Mouse (Mus musculus) liver, embryonic 13.5 days (tissue): ENCODE results near the gene Knop1. TPM values are rescaled to one million over a fixed set of nuclear protein-coding genes. Genes with fewer than 3 reads are reported as not detected.

Source experiments
- ATAC-seq: fragments of 200-750 bp; cut with Nextera tagmentation; 2 replicates; pipeline ENCODE4 v1.8.0; 2017; ENCODE audit warnings: low read depth, mild to moderate bottlenecking, moderate number of reproducible peaks, moderate library complexity
- DNase-seq: peaks from one replicate; pipeline ENCODE4 v3.0.0; 2022
- H3K27ac ChIP-seq: fragments of 300-500 bp; sonication (generic); 2 replicates; pipeline ENCODE4 v1.5.1; 2015; ENCODE audit warnings: moderate library complexity, mild to moderate bottlenecking, inconsistent platforms
- H3K27me3 ChIP-seq: fragments of 300-500 bp; sonication (generic); 2 replicates; pipeline ENCODE4 v1.6.1; 2015; ENCODE audit warnings: mild to moderate bottlenecking, inconsistent platforms
- H3K36me3 ChIP-seq: fragments of 300-500 bp; sonication (generic); 2 replicates; pipeline ENCODE4 v1.6.1; 2015; ENCODE audit warnings: mild to moderate bottlenecking, inconsistent platforms
- H3K4me1 ChIP-seq: fragments of 300-500 bp; sonication (generic); replicated peaks from 2 replicates; pipeline ENCODE4 v1.6.1; 2015; ENCODE audit warnings: inconsistent platforms
- H3K4me2 ChIP-seq: fragments of 300-500 bp; sonication (generic); 2 replicates; pipeline ENCODE4 v1.6.1; 2015; ENCODE audit warnings: inconsistent platforms, mild to moderate bottlenecking, moderate library complexity
- H3K4me3 ChIP-seq: fragments of 300-500 bp; sonication (generic); replicated peaks from 2 replicates; pipeline ENCODE4 v1.5.1; 2015; ENCODE audit warnings: mild to moderate bottlenecking, inconsistent platforms
- H3K9ac ChIP-seq: fragments of 300-500 bp; sonication (generic); 2 replicates; pipeline ENCODE4 v1.6.1; 2015; ENCODE audit warnings: mild to moderate bottlenecking, inconsistent platforms
- H3K9me3 ChIP-seq: fragments of 300-500 bp; sonication (generic); replicated peaks from 2 replicates; pipeline ENCODE4 v1.6.1; 2016; ENCODE audit warnings: inconsistent platforms
- WGBS: fragments of 180-500 bp; shearing (Covaris S2); methylation state at CpG from one replicate; pipeline ENCODE4 v1.1.7; 2015; ENCODE audit not compliant: insufficient replicate concordance; 5-methylcytosine and 5-hydroxymethylcytosine counted together
- polyA plus RNA-seq: library from polyadenylated mRNA; unstranded; fragments of >200 nt; fragmentation: Nextera tagmentation; extraction: Ambion mirVana; gene quantifications from 2 replicates; pipeline ENCODE4 v1.2.1, GENCODE M21; 2015

Knop1 gene
- polyA plus RNA-seq, 1 experiment from 2014 or later = 52.5 TPM

DNA sequence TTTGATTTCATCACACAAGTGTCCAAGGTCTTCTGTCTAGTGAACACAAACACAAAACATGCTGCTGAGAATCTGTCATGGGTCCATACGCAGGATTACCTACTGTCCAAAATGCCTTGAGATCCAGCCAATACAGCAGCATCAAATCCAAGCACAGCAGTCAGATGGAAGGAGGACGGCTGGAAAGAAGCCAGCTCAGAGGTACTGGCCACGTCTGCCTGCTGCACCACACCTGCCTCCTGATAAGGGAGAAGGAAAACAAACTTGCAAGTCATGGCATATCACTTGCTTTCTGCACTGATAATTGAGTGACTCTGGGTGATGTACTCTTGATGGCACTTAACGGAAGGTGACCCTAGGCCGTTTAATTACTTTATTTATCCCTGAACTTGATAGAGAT is 10.9 kb downstream of the Knop1 start:
- H3K4me3 ChIP-seq = no peak overlapping the region
- no peak overlapping the region for H3K4me2 ChIP-seq
- ATAC-seq = no peak
- no peaks in the 10 kb centered on the region for H3K9me3 ChIP-seq
- no peak overlapping the region for H3K9ac ChIP-seq
- H3K27me3 ChIP-seq = no peaks in the 10 kb centered on the region
- peaks cover 11% of the 10 kb centered on the region; the same call in 1 of the 2 replicates for H3K4me1 ChIP-seq
- no peak overlapping the region for H3K27ac ChIP-seq
- no peak for DNase-seq
- H3K36me3 ChIP-seq = peaks cover 95% of the 10 kb centered on the region
- WGBS = 52% methylated on average over 5 of the region's 5 CpGs

DNA sequence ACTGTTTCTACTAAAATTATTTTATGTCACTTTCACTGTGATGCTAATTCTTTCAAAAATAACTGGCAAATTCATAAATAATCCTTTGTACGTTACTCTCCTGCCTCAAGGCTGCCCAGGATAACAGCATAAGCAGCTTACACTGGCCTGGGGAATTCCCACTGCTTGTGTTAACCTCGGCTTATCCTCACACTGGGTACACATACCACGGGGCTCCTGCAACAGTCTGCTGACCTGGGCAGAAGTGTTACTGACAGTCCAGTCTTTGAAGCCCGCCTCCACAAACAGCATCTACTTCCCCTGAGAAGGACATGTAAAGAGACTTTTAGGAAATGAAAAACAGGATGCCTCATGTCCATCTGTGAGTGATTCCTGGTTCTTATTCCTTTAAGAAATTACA is 13.1 kb downstream of the Knop1 start:
- H3K9me3 ChIP-seq = no peaks in the 10 kb centered on the region
- ATAC-seq = no peak
- peaks cover 84% of the 10 kb centered on the region for H3K36me3 ChIP-seq
- 68% methylated on average over 4 of the region's 4 CpGs for WGBS
- no peaks in the 10 kb centered on the region for H3K27me3 ChIP-seq
- H3K27ac ChIP-seq = no peak overlapping the region
- H3K9ac ChIP-seq = no peak overlapping the region
- no peak overlapping the region for H3K4me2 ChIP-seq
- no peak for DNase-seq
- H3K4me1 ChIP-seq = peaks cover 3% of the 10 kb centered on the region; the same call in 1 of the 2 replicates
- no peak overlapping the region for H3K4me3 ChIP-seq

- WGBS = 35% methylated on average over 1 of the region's 1 CpGs
- no peak overlapping the region for H3K4me3 ChIP-seq
- no peak overlapping the region for H3K4me2 ChIP-seq
- no peaks in the 10 kb centered on the region for H3K9me3 ChIP-seq
- ATAC-seq = no peak
- no peak overlapping the region for H3K9ac ChIP-seq
- peaks cover 84% of the 10 kb centered on the region for H3K36me3 ChIP-seq
- H3K27me3 ChIP-seq = no peaks in the 10 kb centered on the region
- no peak for DNase-seq
- H3K27ac ChIP-seq = no peak overlapping the region
- H3K4me1 ChIP-seq = peaks cover 3% of the 10 kb centered on the region; the same call in 1 of the 2 replicates
Measured at GRCm38 (mm10) chr7:118841796-118842195, 14.3 kb downstream of the Knop1 start.

GRCm38 (mm10) chr7:118841030-118841745 is 14.9 kb downstream of the Knop1 start:
- DNase-seq (no peak), ATAC-seq (no peak)
- no peak overlapping the region for H3K4me3 ChIP-seq
- no peak overlapping the region for H3K27ac ChIP-seq
- no peaks in the 10 kb centered on the region for H3K27me3 ChIP-seq
- H3K9me3 ChIP-seq = no peaks in the 10 kb centered on the region
- H3K9ac ChIP-seq = no peak overlapping the region
- H3K36me3 ChIP-seq = peaks cover 84% of the 10 kb centered on the region
- H3K4me1 ChIP-seq = peaks cover 5% of the 10 kb centered on the region; the same call in 1 of the 2 replicates
- WGBS = 78% methylated on average over 8 of the region's 8 CpGs
- no peak overlapping the region for H3K4me2 ChIP-seq

DNA sequence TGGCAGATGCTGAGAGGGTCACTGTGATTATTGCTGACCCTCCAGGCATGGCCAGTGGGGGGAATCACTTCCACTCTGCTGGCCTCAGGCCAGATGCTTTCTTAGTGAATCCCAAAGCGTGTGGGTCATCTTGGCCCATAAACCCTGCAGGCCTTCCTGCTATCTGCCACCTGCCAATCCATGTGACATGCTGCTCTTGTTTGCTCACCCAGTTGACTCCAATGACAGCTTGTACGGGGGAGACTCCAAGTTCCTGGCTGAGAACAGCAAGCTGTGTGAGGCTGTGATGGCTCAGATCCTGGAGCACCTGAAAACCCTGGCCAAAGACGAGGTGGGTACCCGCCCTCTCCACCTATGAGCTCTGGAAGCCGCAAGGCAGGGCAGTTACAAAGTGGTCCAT is 18.2 kb downstream of the Knop1 start:
- DNase-seq (no peak), ATAC-seq (no peak)
- Histone ChIP-seq H3K36me3 (peaks cover 75% of the 10 kb centered on the region), H3K27ac (no peak overlapping the region), H3K9me3 (no peaks in the 10 kb centered on the region), H3K4me1 (0 out of 2 replicates have a peak, but pooled peaks cover 4% of the 10 kb centered on the region), H3K4me2 (no peak overlapping the region), H3K27me3 (no peaks in the 10 kb centered on the region), H3K9ac (no peak overlapping the region), H3K4me3 (no peak overlapping the region)
- 74% methylated on average over 5 of the region's 5 CpGs for WGBS

DNA sequence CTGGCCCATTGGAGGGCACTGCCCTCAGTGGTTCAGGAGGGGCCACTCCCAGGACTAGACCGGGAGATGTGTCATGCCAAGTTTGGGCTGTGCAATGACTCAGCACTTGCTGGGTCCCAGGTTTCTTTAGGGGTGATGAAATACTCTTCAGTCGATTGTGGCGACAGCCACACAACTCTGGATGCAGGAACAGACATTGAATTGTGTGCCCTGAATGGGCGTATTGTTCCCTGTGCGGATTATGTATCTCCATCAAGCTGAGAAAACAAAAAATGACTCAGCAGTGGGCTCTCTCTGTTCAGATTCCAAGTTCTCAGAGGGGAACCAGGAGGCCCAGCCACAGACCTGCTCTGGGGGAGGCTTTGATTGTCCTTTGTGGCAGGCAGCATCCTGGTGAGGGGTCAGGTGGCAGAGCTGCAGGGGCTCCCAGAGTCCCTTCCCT is 28.1 kb downstream of the Knop1 start:
- WGBS = 60% methylated on average over 5 of the region's 5 CpGs
- no peak overlapping the region for H3K4me3 ChIP-seq
- ATAC-seq (peak; percentile 66), DNase-seq (no peak)
- H3K9ac ChIP-seq = no peak overlapping the region
- H3K27ac ChIP-seq = no peak overlapping the region
- H3K4me1 ChIP-seq = peaks cover 8% of the 10 kb centered on the region
- H3K4me2 ChIP-seq = no peak overlapping the region
- peaks cover 36% of the 10 kb centered on the region; the same call in 1 of the 2 replicates for H3K36me3 ChIP-seq
- no peaks in the 10 kb centered on the region for H3K27me3 ChIP-seq
- no peaks in the 10 kb centered on the region for H3K9me3 ChIP-seq

DNA sequence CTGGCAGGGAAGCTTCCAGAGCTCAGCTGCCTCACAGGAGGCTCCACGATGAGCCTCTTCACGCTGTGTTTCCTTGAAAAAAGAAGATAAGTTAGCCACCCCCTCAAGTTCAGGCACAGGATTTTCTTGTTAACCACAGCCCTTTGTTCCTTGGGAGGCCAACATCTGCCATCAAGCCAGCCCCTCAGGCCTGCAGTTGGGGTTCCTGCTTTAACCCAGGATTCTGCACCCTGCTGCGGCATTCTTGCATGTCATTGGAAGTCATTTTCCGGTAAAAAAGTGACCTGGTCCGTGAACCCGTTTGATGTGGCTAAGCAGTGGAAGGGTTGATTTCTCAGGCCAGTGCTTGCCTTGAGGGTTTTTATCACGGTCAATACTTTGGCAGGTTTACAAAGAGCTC is 31.6 kb downstream of the Knop1 start:
- Histone ChIP-seq H3K4me3 (no peak overlapping the region), H3K36me3 (peaks cover 40% of the 10 kb centered on the region; the same call in 1 of the 2 replicates), H3K27ac (no peak overlapping the region), H3K9me3 (no peaks in the 10 kb centered on the region), H3K4me1 (peaks cover 8% of the 10 kb centered on the region), H3K4me2 (no peak overlapping the region), H3K27me3 (no peaks in the 10 kb centered on the region), H3K9ac (no peak overlapping the region)
- no peak for DNase-seq
- WGBS = 71% methylated on average over 7 of the region's 7 CpGs
- ATAC-seq = no peak

DNA sequence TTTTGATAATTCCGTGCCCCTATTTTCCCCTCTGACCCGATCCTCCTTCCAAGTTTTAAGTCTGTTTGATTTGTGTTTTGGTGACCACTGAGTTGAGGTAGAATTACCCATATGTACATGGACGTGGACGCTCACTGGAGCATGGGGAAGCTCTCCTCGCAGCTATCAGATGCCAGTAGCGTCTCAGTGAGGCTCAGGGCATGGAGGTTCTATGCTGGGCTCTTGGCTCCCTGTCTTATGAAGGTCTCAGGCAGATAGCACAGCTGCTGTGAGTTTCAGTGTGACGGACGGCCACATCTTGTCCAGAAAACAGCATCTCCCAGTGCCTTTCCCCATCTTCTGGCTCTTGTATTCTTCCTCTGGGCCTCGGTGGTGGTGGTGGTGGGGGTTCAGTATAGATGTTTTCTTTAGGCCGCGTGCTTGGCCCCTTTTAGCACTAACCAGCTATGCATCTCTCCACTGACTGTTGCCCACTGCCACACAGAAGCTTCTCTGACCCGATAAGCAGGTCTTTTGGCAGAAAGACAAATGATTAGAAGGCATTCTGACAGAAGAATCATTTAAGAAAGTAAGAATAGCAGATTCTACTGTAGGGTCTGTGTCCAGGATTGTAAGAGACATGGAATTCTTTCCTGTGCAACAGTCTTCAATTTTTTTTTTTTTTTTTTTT is 34.0 kb downstream of the Knop1 start:
- Histone ChIP-seq H3K9ac (no peak overlapping the region), H3K4me3 (no peak overlapping the region), H3K27me3 (no peaks in the 10 kb centered on the region), H3K36me3 (peaks cover 37% of the 10 kb centered on the region; the same call in 1 of the 2 replicates), H3K4me1 (no peaks in the 10 kb centered on the region), H3K9me3 (no peaks in the 10 kb centered on the region), H3K4me2 (no peak overlapping the region), H3K27ac (no peak overlapping the region)
- WGBS = 76% methylated on average over 12 of the region's 12 CpGs
- no peak for DNase-seq
- no peak for ATAC-seq

GRCm38 (mm10) chr7:118821356-118821755 is 34.7 kb downstream of the Knop1 start:
- no peak overlapping the region for H3K9ac ChIP-seq
- H3K36me3 ChIP-seq = peaks cover 36% of the 10 kb centered on the region; the same call in 1 of the 2 replicates
- no peak overlapping the region for H3K27ac ChIP-seq
- H3K4me3 ChIP-seq = no peak overlapping the region
- no peak for DNase-seq
- no peaks in the 10 kb centered on the region for H3K9me3 ChIP-seq
- H3K4me2 ChIP-seq = no peak overlapping the region
- WGBS = 61% methylated on average over 7 of the region's 7 CpGs
- no peaks in the 10 kb centered on the region for H3K4me1 ChIP-seq
- ATAC-seq = no peak
- H3K27me3 ChIP-seq = no peaks in the 10 kb centered on the region

DNA sequence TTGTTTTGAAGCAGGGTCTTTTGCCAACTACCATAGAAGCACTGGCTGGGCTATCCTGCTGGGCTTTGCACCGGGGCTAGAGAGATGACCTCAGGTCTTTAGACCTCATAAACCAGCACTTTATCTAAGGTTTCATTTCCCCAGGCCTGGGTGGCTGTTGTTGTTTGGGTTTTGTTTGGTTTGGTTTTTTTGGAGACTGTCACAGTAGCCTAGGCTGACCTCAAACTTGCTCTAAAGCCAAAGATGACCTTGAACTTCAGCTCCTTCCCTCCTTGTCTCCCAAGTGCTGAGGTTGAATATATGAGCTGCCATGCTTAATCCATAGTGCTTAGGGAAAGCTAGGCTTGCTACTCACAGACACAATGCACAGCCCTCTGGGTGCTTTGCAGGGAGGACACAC is 36.4 kb downstream of the Knop1 start:
- Histone ChIP-seq H3K27me3 (no peaks in the 10 kb centered on the region), H3K4me1 (no peaks in the 10 kb centered on the region), H3K9ac (no peak overlapping the region), H3K4me2 (no peak overlapping the region), H3K4me3 (no peak overlapping the region), H3K9me3 (no peaks in the 10 kb centered on the region), H3K27ac (no peak overlapping the region), H3K36me3 (peaks cover 34% of the 10 kb centered on the region)
- 44% methylated on average over 1 of the region's 1 CpGs for WGBS
- DNase-seq (no peak), ATAC-seq (no peak)

DNA sequence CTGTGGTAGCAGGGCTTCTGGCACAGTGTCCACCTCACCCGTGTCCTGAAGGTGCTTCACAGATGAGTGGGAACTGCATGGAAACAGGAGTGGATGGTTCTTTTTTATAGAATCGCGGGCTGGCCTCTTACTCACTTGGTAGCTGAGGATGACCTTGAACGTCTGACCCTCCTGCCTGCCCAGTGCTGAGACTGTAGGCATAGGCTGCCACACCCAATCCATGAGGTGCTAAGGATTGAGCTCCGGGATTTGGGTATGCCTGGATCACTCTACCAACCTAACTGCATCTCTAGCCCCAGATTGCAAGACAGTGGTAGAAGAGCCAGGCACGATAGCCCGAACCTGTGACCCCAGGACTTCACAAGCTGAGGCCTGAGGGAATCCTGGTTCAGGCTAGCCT is 38.3 kb downstream of the Knop1 start:
- no peak for ATAC-seq
- Histone ChIP-seq H3K27ac (no peak overlapping the region), H3K4me3 (no peak overlapping the region), H3K4me2 (no peak overlapping the region), H3K9ac (no peak overlapping the region), H3K9me3 (no peaks in the 10 kb centered on the region), H3K27me3 (no peaks in the 10 kb centered on the region), H3K36me3 (peaks cover 40% of the 10 kb centered on the region), H3K4me1 (peaks cover 2% of the 10 kb centered on the region; the same call in 1 of the 2 replicates)
- no peak for DNase-seq
- WGBS = 81% methylated on average over 7 of the region's 7 CpGs
